Mouse (Mus musculus): ENCODE results near the gene Lrit3. TPM values are rescaled to one million over a fixed set of nuclear protein-coding genes. Genes with fewer than 3 reads are reported as not detected.

Lrit3 gene
- total and polyA plus RNA-seq, 3 experiments = not detected

- 0 out of 2 replicates have a peak within 1 kb of the TSS, but pooled peaks have one; percentile 6 for H3K4me2 ChIP-seq (ENCODE audit: insufficient read depth, low read depth, poor library complexity, severe bottlenecking)
- H3K4me1 ChIP-seq (ENCODE audit: control insufficient read depth in 1 of 2, insufficient read depth in 2 of 2) = no peaks in the 10 kb centered on the region; a peak in 1 of 4 replicates
- no peak within 1 kb of the TSS for H3K9ac ChIP-seq (ENCODE audit: insufficient read depth, low read depth)
- H3K4me3 ChIP-seq (replicated peaks in 1 of 3; ENCODE audit: low read depth in 2 of 3, low read length in 2 of 3, poor library complexity in 1 of 3) = no peak within 1 kb of the TSS
- in situ Hi-C loops (cut with MboI; ENCODE audit: low pct_ligation_motif_present, low pct_unique_long_range_greater_than_20kb, low sequenced_read_pairs) = no loop called here
- no peak for TF ChIP-seq TBP (conservative IDR thresholded peaks at IDR 0.05; ENCODE audit: low read depth, low read length)
- no peak for TF ChIP-seq ZNF384 (IDR thresholded peaks at IDR 0.05; ENCODE audit: low read depth, low read length)
- no peak for TF ChIP-seq CHD1 (IDR thresholded peaks at IDR 0.05; ENCODE audit: low read depth, low read length)
- TF ChIP-seq RCOR1 (conservative IDR thresholded peaks at IDR 0.05; ENCODE audit: low read depth, low read length) = no peak
- TF ChIP-seq ZKSCAN1 (IDR thresholded peaks at IDR 0.05; ENCODE audit: borderline replicate concordance, low read depth, low read length) = no peak
- no peak for TF ChIP-seq GABPA (IDR thresholded peaks at IDR 0.05; ENCODE audit: insufficient replicate concordance, low read depth, low read length)
- TF ChIP-seq MYC (IDR thresholded peaks at IDR 0.05; ENCODE audit: low read depth, low read length) = no peak
- TF ChIP-seq RAD21 (IDR thresholded peaks at IDR 0.05; ENCODE audit: low read depth, low read length) = no peak
- TF ChIP-seq SMC3 (IDR thresholded peaks at IDR 0.05; ENCODE audit: low read depth, low read length) = no peak
- TF ChIP-seq NELFE (IDR thresholded peaks at IDR 0.05; ENCODE audit: low read depth, low read length) = no peak
- no peaks in the 10 kb centered on the region for H3K9me3 ChIP-seq (replicated peaks; ENCODE audit: low read length)
- no peaks in the 10 kb centered on the region for H3K36me3 ChIP-seq (replicated peaks in 1 of 2; ENCODE audit: control insufficient read depth in 1 of 2, insufficient read depth in 1 of 2, low read length in 1 of 2)
- dilution Hi-C loops (cut with MboI; ENCODE audit: extremely low pct_ligation_motif_present, extremely low pct_unique_long_range_greater_than_20kb, low sequenced_read_pairs) = no loop called here
- no peaks in the 10 kb centered on the region for H3K79me2 ChIP-seq (replicated peaks; ENCODE audit: control insufficient read depth, extremely low read depth, insufficient read depth, poor library complexity, severe bottlenecking)
- H3K27me3 ChIP-seq (replicated peaks) = no peaks in the 10 kb centered on the region
- no peak within 1 kb of the TSS for H3K27ac ChIP-seq (ENCODE audit: insufficient read depth, low read depth)
- DNase-seq (ENCODE audit: extremely low read depth) = no peak
Observed at GRCm38 (mm10) chr3:129754650-129755604, 48.9 kb downstream of the Lrit3 start, which contains the start of gene Egf. Gene Egf (minus strand): TSS chr3:129755316.

- H3K36me3 ChIP-seq (replicated peaks in 1 of 2; ENCODE audit: control insufficient read depth in 1 of 2, insufficient read depth in 1 of 2, low read length in 1 of 2) = no peaks in the 10 kb centered on the region
- H3K79me2 ChIP-seq (replicated peaks; ENCODE audit: control insufficient read depth, extremely low read depth, insufficient read depth, poor library complexity, severe bottlenecking) = no peaks in the 10 kb centered on the region
- in situ Hi-C loops (cut with MboI; ENCODE audit: low pct_ligation_motif_present, low pct_unique_long_range_greater_than_20kb, low sequenced_read_pairs) (no loop called here), dilution Hi-C loops (cut with MboI; ENCODE audit: extremely low pct_ligation_motif_present, extremely low pct_unique_long_range_greater_than_20kb, low sequenced_read_pairs) (no loop called here)
- TF ChIP-seq SMC3 (IDR thresholded peaks at IDR 0.05; ENCODE audit: low read depth, low read length) (peak; percentile 46), CTCF (conservative IDR thresholded peaks at IDR 0.05 in 1 of 2, IDR thresholded peaks at IDR 0.05 in 1 of 2; ENCODE audit: low read depth in 2 of 2, low read length in 2 of 2) (peak; percentile 73 to 76; a peak in 3 of 4 replicates), RAD21 (IDR thresholded peaks at IDR 0.05; ENCODE audit: low read depth, low read length) (peak; percentile 35), USF1 (IDR thresholded peaks at IDR 0.05; ENCODE audit: low read depth, low read length) (no peak)
- no peak overlapping the region for H3K27ac ChIP-seq (ENCODE audit: insufficient read depth, low read depth)
- H3K9ac ChIP-seq (ENCODE audit: insufficient read depth, low read depth) = no peak overlapping the region
- no peak overlapping the region for H3K4me2 ChIP-seq (ENCODE audit: insufficient read depth, low read depth, poor library complexity, severe bottlenecking)
- no peak overlapping the region for H3K4me3 ChIP-seq (replicated peaks in 1 of 3; ENCODE audit: low read depth in 2 of 3, low read length in 2 of 3, poor library complexity in 1 of 3)
- no peaks in the 10 kb centered on the region for H3K27me3 ChIP-seq (replicated peaks)
- H3K4me1 ChIP-seq (ENCODE audit: control insufficient read depth in 1 of 2, insufficient read depth in 2 of 2) = peaks cover 0 to 2% of the 10 kb centered on the region in 2 experiments; a peak in 1 of 4 replicates
- no peaks in the 10 kb centered on the region for H3K9me3 ChIP-seq (replicated peaks; ENCODE audit: low read length)
- DNase-seq (ENCODE audit: extremely low read depth) = peak; percentile 47
Observed at GRCm38 (mm10) chr3:129744803-129745202, 59.0 kb downstream of the Lrit3 start.
